Mouse (Mus musculus): ENCODE measurements around the gene Lst1. TPM values are rescaled to one million over a fixed set of nuclear protein-coding genes. Genes with fewer than 3 reads are reported as not detected.
A peak's percentile ranks its signal among the peaks of the same experiment; 100 is the strongest.

Gene Lst1
- polyA plus RNA-seq, 1 experiment from 2014 or later, result 10.7 TPM

GRCm38 (mm10) chr17:35213071-35213470 is 24.8 kb upstream of the Lst1 start:
- no peak overlapping the region for H3K4me3 ChIP-seq (ENCODE audit: low read length)
- WGBS, result 92% methylated on average over 5 of the region's 5 CpGs
- peaks cover 4% of the 10 kb centered on the region; the same call in 1 of the 2 replicates for H3K4me1 ChIP-seq (ENCODE audit: insufficient read depth, low read length)
- ATAC-seq (ENCODE audit: low FRiP score, low TSS enrichment), result no peak
- no peak overlapping the region for H3K4me2 ChIP-seq (replicated peaks; ENCODE audit: low read depth, low read length)
- no peak overlapping the region for H3K9ac ChIP-seq (replicated peaks; ENCODE audit: low read length)
- no peaks in the 10 kb centered on the region for H3K9me3 ChIP-seq (ENCODE audit: low read length)
- no peaks in the 10 kb centered on the region for H3K27me3 ChIP-seq (ENCODE audit: insufficient read depth, low read length)
- no peaks in the 10 kb centered on the region for H3K36me3 ChIP-seq (ENCODE audit: insufficient read depth, low read length)
- H3K27ac ChIP-seq (ENCODE audit: low read length), result no peak overlapping the region

DNA sequence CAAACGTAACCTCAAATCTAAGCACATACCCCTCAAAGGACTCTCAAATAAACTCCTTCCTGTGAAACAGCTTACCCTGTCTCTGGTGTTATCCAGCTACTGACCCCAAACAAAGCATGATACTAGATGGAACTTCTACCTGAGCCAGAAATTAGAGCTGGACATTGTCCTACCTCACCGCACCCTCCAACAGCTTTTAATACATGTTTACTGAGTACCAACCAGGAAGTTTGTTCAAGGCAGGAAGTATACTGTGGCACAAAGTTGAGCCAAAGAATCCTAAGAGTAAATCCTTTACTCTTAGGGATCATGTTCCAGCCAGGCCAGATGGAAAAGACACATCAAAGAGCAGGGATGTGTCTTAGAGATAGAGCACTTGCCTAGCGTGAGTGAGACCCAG is 22.4 kb upstream of the Lst1 start:
- WGBS, result 49% methylated on average over 3 of the region's 3 CpGs
- Histone ChIP-seq H3K36me3 (ENCODE audit: insufficient read depth, low read length) (no peaks in the 10 kb centered on the region), H3K4me3 (ENCODE audit: low read length) (no peak overlapping the region), H3K9ac (replicated peaks; ENCODE audit: low read length) (no peak overlapping the region), H3K27me3 (ENCODE audit: insufficient read depth, low read length) (no peaks in the 10 kb centered on the region), H3K4me2 (replicated peaks; ENCODE audit: low read depth, low read length) (no peak overlapping the region), H3K4me1 (ENCODE audit: insufficient read depth, low read length) (peaks cover 4% of the 10 kb centered on the region; the same call in 1 of the 2 replicates), H3K27ac (ENCODE audit: low read length) (no peak overlapping the region), H3K9me3 (ENCODE audit: low read length) (no peaks in the 10 kb centered on the region)
- no peak for ATAC-seq (ENCODE audit: low FRiP score, low TSS enrichment)

- H3K36me3 ChIP-seq (ENCODE audit: insufficient read depth, low read length), result no peaks in the 10 kb centered on the region
- H3K27ac ChIP-seq (ENCODE audit: low read length), result no peak overlapping the region
- ATAC-seq (ENCODE audit: low FRiP score, low TSS enrichment), result no peak
- 76% methylated on average over 12 of the region's 12 CpGs for WGBS
- H3K9me3 ChIP-seq (ENCODE audit: low read length), result no peaks in the 10 kb centered on the region
- H3K4me3 ChIP-seq (ENCODE audit: low read length), result no peak overlapping the region
- peaks cover 9% of the 10 kb centered on the region; the same call in 1 of the 2 replicates for H3K4me1 ChIP-seq (ENCODE audit: insufficient read depth, low read length)
- H3K4me2 ChIP-seq (replicated peaks; ENCODE audit: low read depth, low read length), result no peak overlapping the region
- no peaks in the 10 kb centered on the region for H3K27me3 ChIP-seq (ENCODE audit: insufficient read depth, low read length)
- no peak overlapping the region for H3K9ac ChIP-seq (replicated peaks; ENCODE audit: low read length)
Measured at GRCm38 (mm10) chr17:35209785-35210535, 21.7 kb upstream of the Lst1 start.

DNA sequence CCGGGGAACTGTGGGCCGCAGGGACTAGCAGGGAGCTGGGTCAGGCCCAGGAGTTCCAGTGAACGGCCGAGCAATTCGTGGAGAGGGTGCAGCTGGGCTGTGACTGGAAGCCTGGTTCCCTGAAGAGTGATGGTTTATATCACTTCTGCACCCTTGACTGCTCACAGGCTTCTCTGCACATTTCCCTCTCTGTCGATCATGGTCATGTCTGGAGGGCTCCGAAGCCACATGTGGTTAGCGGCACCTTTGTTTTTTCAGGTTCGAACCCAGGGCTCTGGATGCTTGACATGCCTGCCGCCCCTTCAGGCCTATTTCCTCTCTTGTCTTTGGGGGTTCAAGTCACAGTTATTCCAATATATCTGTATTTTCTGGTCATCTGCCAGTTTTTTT is 17.1 kb upstream of the Lst1 start:
- Histone ChIP-seq H3K4me2 (replicated peaks; ENCODE audit: low read depth, low read length) (no peak overlapping the region), H3K27me3 (ENCODE audit: insufficient read depth, low read length) (peaks cover 19% of the 10 kb centered on the region), H3K4me3 (ENCODE audit: low read length) (no peak overlapping the region), H3K4me1 (ENCODE audit: insufficient read depth, low read length) (0 out of 2 replicates have a peak, but pooled peaks cover 9% of the 10 kb centered on the region), H3K27ac (ENCODE audit: low read length) (no peak overlapping the region), H3K9me3 (ENCODE audit: low read length) (no peaks in the 10 kb centered on the region), H3K9ac (replicated peaks; ENCODE audit: low read length) (no peak overlapping the region), H3K36me3 (ENCODE audit: insufficient read depth, low read length) (no peaks in the 10 kb centered on the region)
- WGBS, result 43% methylated on average over 10 of the region's 10 CpGs
- no peak for ATAC-seq (ENCODE audit: low FRiP score, low TSS enrichment)

DNA sequence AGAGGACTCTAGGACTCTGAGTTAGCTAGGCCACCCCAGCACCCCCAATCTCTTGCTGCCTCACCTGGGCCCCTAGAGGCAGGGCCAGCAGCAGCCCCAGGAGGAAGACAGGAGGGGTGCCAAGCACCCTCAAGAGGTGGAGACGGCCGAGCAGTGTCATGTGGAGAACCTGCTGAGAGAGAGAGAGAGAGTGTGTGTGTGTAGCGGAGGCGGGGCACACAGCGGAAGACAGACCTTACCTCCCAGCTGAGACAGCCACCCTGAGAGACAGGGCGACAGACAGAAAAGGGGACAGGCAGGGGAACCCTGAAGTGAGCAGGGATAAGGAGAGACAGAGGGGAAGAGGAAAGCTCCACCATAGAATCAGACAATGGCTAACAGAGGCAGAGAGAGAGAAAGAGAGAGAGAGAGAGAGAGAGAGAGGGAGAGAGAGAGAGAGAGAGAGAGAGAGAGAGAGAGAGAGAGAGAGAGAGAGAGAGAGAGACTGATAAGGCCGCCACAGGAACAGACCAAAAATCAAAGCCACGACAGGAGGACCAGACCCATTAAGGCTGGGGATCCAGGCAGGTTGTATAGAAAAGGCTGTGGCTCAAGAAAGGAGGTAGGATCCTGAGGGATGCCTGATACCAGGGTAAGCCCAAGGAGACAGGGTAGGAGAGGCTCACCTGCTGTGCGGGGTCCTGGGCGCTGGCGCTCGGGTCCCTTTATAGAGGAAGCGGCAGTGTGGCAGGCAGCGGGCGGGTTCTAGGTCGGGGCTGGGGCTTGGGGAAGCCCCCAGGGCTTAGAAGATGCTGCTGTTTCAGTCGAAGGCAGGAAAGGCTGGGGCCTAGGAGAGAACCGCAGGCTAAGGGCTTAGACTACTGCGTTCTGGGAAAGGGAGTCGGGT is 16.5 kb upstream of the Lst1 start, which contains the start of gene Lta:
Lta (minus strand) TSS at position 858 of the 886 bp plus-strand sequence.
- Histone ChIP-seq H3K4me1 (ENCODE audit: insufficient read depth, low read length) (0 out of 2 replicates have a peak, but pooled peaks cover 9% of the 10 kb centered on the region), H3K27ac (ENCODE audit: low read length) (no peak within 1 kb of the TSS), H3K36me3 (ENCODE audit: insufficient read depth, low read length) (no peaks in the 10 kb centered on the region), H3K4me3 (ENCODE audit: low read length) (no peak within 1 kb of the TSS), H3K9me3 (ENCODE audit: low read length) (no peaks in the 10 kb centered on the region), H3K9ac (replicated peaks; ENCODE audit: low read length) (no peak within 1 kb of the TSS), H3K4me2 (replicated peaks; ENCODE audit: low read depth, low read length) (no peak within 1 kb of the TSS), H3K27me3 (ENCODE audit: insufficient read depth, low read length) (peaks cover 25% of the 10 kb centered on the region)
- no peak for ATAC-seq (ENCODE audit: low FRiP score, low TSS enrichment)
- WGBS, result 46% methylated on average over 20 of the region's 20 CpGs

DNA sequence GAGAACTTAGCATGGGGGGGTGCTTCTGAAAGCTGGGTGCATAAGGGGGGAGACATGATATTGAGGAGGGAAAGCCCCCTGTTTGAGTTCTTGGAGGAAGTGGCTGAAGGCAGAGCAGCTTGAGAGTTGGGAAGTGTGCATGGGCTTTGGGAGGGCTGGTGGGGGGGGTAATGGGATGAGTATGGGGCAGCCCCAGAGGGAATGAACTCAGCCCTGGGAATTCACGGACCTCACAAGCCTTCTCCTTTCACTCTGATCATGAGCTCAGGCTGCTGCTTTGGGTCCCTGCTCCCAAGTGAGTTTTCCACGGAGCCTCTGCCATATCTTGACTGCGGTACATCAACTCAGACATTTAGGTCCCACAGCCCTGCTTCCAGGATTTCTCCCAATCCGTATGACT is 14.2 kb upstream of the Lst1 start:
- H3K9ac ChIP-seq (replicated peaks; ENCODE audit: low read length), result no peak overlapping the region
- no peaks in the 10 kb centered on the region for H3K9me3 ChIP-seq (ENCODE audit: low read length)
- no peak overlapping the region for H3K27ac ChIP-seq (ENCODE audit: low read length)
- ATAC-seq (ENCODE audit: low FRiP score, low TSS enrichment), result no peak
- H3K36me3 ChIP-seq (ENCODE audit: insufficient read depth, low read length), result no peaks in the 10 kb centered on the region
- H3K4me3 ChIP-seq (ENCODE audit: low read length), result no peak overlapping the region
- no peak overlapping the region for H3K4me2 ChIP-seq (replicated peaks; ENCODE audit: low read depth, low read length)
- 0 out of 2 replicates have a peak, but pooled peaks cover 9% of the 10 kb centered on the region for H3K4me1 ChIP-seq (ENCODE audit: insufficient read depth, low read length)
- H3K27me3 ChIP-seq (ENCODE audit: insufficient read depth, low read length), result peaks cover 34% of the 10 kb centered on the region
- 76% methylated on average over 4 of the region's 4 CpGs for WGBS

DNA sequence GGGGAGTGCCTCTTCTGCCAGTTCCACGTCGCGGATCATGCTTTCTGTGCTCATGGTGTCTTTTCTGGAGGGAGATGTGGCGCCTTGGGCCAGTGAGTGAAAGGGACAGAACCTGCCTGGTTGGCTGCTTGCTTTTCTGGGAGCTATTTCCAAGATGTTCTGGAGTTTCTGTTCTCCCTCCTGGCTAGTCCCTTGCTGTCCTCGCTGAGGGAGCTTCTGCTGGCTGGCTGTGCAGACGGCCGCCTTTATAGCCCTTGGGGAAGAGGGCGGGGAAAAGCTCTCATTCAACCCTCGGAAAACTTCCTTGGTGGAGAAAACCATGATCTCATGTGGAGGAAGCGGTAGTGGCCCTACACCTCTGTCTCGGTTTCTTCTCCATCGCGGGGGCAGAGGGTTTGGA is 13.5 kb upstream of the Lst1 start, which contains the start of gene Tnf:
Tnf (minus strand) TSS at position 221 of the 400 bp plus-strand sequence.
- no peak within 1 kb of the TSS for H3K27ac ChIP-seq (ENCODE audit: low read length)
- peaks cover 37% of the 10 kb centered on the region for H3K27me3 ChIP-seq (ENCODE audit: insufficient read depth, low read length)
- H3K4me1 ChIP-seq (ENCODE audit: insufficient read depth, low read length), result 0 out of 2 replicates have a peak, but pooled peaks cover 9% of the 10 kb centered on the region
- no peaks in the 10 kb centered on the region for H3K36me3 ChIP-seq (ENCODE audit: insufficient read depth, low read length)
- H3K4me3 ChIP-seq (ENCODE audit: low read length), result no peak within 1 kb of the TSS
- no peak for ATAC-seq (ENCODE audit: low FRiP score, low TSS enrichment)
- H3K9me3 ChIP-seq (ENCODE audit: low read length), result no peaks in the 10 kb centered on the region
- H3K4me2 ChIP-seq (replicated peaks; ENCODE audit: low read depth, low read length), result peak within 1 kb of the TSS; percentile 32; the same call in 1 of the 2 replicates
- no peak within 1 kb of the TSS for H3K9ac ChIP-seq (replicated peaks; ENCODE audit: low read length)
- 23% methylated on average over 13 of the region's 13 CpGs for WGBS

DNA sequence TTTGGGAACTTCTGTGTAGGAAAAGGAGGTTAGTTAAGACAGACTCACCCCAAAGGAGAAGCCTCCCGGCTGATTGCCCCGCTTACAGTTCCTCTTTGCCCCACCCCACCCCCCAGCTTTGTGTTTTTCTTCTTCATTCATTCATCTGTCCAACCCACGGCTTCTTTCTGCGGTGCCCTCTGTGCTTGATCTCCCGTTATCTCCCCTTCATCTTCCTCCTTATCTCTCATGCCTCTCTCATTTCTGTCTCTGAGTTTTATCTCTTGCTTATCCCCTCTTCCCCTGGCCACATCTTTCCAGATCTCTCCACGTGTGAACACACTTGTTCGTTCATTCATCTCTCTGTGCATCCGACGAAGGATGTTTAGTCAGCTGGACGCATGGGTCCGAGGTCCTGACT is 12.9 kb upstream of the Lst1 start:
- H3K27me3 ChIP-seq (ENCODE audit: insufficient read depth, low read length), result peaks cover 42% of the 10 kb centered on the region
- H3K9ac ChIP-seq (replicated peaks; ENCODE audit: low read length), result no peak overlapping the region
- no peaks in the 10 kb centered on the region for H3K36me3 ChIP-seq (ENCODE audit: insufficient read depth, low read length)
- H3K4me1 ChIP-seq (ENCODE audit: insufficient read depth, low read length), result 0 out of 2 replicates have a peak, but pooled peaks cover 9% of the 10 kb centered on the region
- no peak overlapping the region for H3K4me3 ChIP-seq (ENCODE audit: low read length)
- no peak for ATAC-seq (ENCODE audit: low FRiP score, low TSS enrichment)
- H3K27ac ChIP-seq (ENCODE audit: low read length), result no peak overlapping the region
- H3K4me2 ChIP-seq (replicated peaks; ENCODE audit: low read depth, low read length), result no peak overlapping the region
- H3K9me3 ChIP-seq (ENCODE audit: low read length), result no peaks in the 10 kb centered on the region
- 61% methylated on average over 11 of the region's 11 CpGs for WGBS

- no peak overlapping the region for H3K4me2 ChIP-seq (replicated peaks; ENCODE audit: low read depth, low read length)
- no peaks in the 10 kb centered on the region for H3K36me3 ChIP-seq (ENCODE audit: insufficient read depth, low read length)
- no peak for ATAC-seq (ENCODE audit: low FRiP score, low TSS enrichment)
- no peaks in the 10 kb centered on the region for H3K9me3 ChIP-seq (ENCODE audit: low read length)
- 90% methylated on average over 11 of the region's 11 CpGs for WGBS
- H3K27me3 ChIP-seq (ENCODE audit: insufficient read depth, low read length), result peaks cover 47% of the 10 kb centered on the region
- peaks cover 16% of the 10 kb centered on the region for H3K4me1 ChIP-seq (ENCODE audit: insufficient read depth, low read length)
- no peak overlapping the region for H3K27ac ChIP-seq (ENCODE audit: low read length)
- H3K4me3 ChIP-seq (ENCODE audit: low read length), result no peak overlapping the region
- H3K9ac ChIP-seq (replicated peaks; ENCODE audit: low read length), result no peak overlapping the region
Measured at GRCm38 (mm10) chr17:35200398-35200797, 12.2 kb upstream of the Lst1 start.

Data from kidney, embryonic 16.5 days (tissue).